Mouse (Mus musculus) heart, adult 8-10 months (tissue): ENCODE results near the gene Gpc2. TPM values are rescaled to one million over a fixed set of nuclear protein-coding genes. Genes with fewer than 3 reads are reported as not detected.

Experiments
- total RNA-seq, 4 experiments: library from RNA; stranded (reverse); gene quantifications; 2 replicates each; pipeline ENCODE4 v1.2.4; 2022

Gpc2 gene
- total RNA-seq, 4 experiments from 2014 or later: 0.22 to 0.34 TPM; not detected in 2

Other genes starting within 250 kb of the Gpc2 start
- not detected for gene Smok3c, start 226.8 kb downstream of the Gpc2 start, total RNA-seq
- gene Zkscan1, start 194.9 kb downstream of the Gpc2 start, total RNA-seq: 10 to 100 TPM; 13.7 to 16.2 (median 15.3) TPM
- 10 to 100 TPM; 11.2 to 12.9 (median 11.9) TPM for gene Zscan21, start 163.1 kb downstream of the Gpc2 start, total RNA-seq
- 1 to 10 TPM; 6.2 to 8.5 (median 8.3) TPM for gene Zfp113, start 124.3 kb downstream of the Gpc2 start, total RNA-seq
- 100 to 1,000 TPM; 117 to 139 (median 133) TPM for gene Cops6, start 118.9 kb downstream of the Gpc2 start, total RNA-seq
- 10 to 100 TPM in 1 of 4 experiments, 1 to 10 TPM in 3; 6.0 to 11.3 (median 7.6) TPM for gene Ap4m1, start 108.0 kb downstream of the Gpc2 start, total RNA-seq
- gene Mcm7, start 107.6 kb downstream of the Gpc2 start, total RNA-seq: 10 to 100 TPM in 1 of 4 experiments, 1 to 10 TPM in 3; 7.2 to 11.5 (median 8.2) TPM
- gene Taf6, start 92.6 kb downstream of the Gpc2 start, total RNA-seq: 10 to 100 TPM; 32.6 to 34.7 (median 34.2) TPM
- gene Cnpy4, start 92.5 kb downstream of the Gpc2 start, total RNA-seq: 1 to 10 TPM; 4.9 to 7.0 (median 5.9) TPM
- gene Mblac1, start 85.7 kb downstream of the Gpc2 start, total RNA-seq: 1 to 10 TPM; 1.8 to 4.3 (median 2.4) TPM
- gene Nxpe5, start 54.1 kb downstream of the Gpc2 start, total RNA-seq: 1 to 10 TPM in 1 of 4 experiments, under 1 TPM in 3; 0.56 to 1.3 (median 0.66) TPM
- 10 to 100 TPM; 54.5 to 61.7 (median 56.2) TPM for gene Lamtor4, start 24.5 kb downstream of the Gpc2 start, total RNA-seq
- gene BC037034, start 16.0 kb downstream of the Gpc2 start, total RNA-seq: 1 to 10 TPM; 2.7 to 4.4 (median 3.4) TPM
- gene Gal3st4, start 7.2 kb downstream of the Gpc2 start, total RNA-seq: under 1 TPM in 1 of 4 experiments, not detected in 3; 0.17 TPM
- gene Gm43720, start within 50 bp of the Gpc2 start, total RNA-seq: not detected
- not detected for gene Stag3, start 235 bp upstream of the Gpc2 start, total RNA-seq
- under 1 TPM in 1 of 4 experiments, not detected in 3; 0.52 TPM for gene Pvrig, start 62.0 kb upstream of the Gpc2 start, total RNA-seq
- 1 to 10 TPM; 3.8 to 7.6 (median 5.1) TPM for gene Zfp157, start 161.5 kb upstream of the Gpc2 start, total RNA-seq